Mouse (Mus musculus) left cerebral cortex, postnatal 10 days (tissue): ENCODE results near the gene Smad5. TPM values are rescaled to one million over a fixed set of nuclear protein-coding genes. Genes with fewer than 3 reads are reported as not detected.
A peak's percentile ranks its signal among the peaks of the same experiment; 100 is the strongest.

Experiments
- DNase-seq, 2 experiments: peaks; one replicate each; pipeline ENCODE4 v3.0.0; 2021 to 2022; ENCODE audit warnings: low spot score in 2 of 2, mixed read lengths in 1 of 2; ENCODE audit errors: extremely low spot score in 1 of 2
- intact Hi-C: fragments of 180-260 bp; cut with DNase I; formaldehyde crosslinking; loops from one replicate; pipeline ENCODE4 v1.15.1; 2025
- total RNA-seq, 2 experiments: library from RNA; stranded (reverse); gene quantifications; 2 replicates each; pipeline ENCODE4 v1.2.3; 2021

Smad5 gene
- total RNA-seq, 2 experiments from 2014 or later, result 22.3 to 23.0 TPM

- no peak for DNase-seq
- intact Hi-C loops, result no loop called here
Measured at GRCm38 (mm10) chr13:56697171-56697570, 5.6 kb upstream of the Smad5 start.

GRCm38 (mm10) chr13:56698391-56698790 is 4.4 kb upstream of the Smad5 start:
- intact Hi-C loops, result no loop called here

GRCm38 (mm10) chr13:56699370-56699769 is 3.4 kb upstream of the Smad5 start:
- intact Hi-C loops, result no loop called here

More at GRCm38 (mm10) chr13:56698391-56698790, 4.4 kb upstream of the Smad5 start:
- peak; percentile 52 to 82 for DNase-seq

GRCm38 (mm10) chr13:56700981-56701380 is 1.8 kb upstream of the Smad5 start:
- no peak for DNase-seq
- intact Hi-C loops, result no loop called here

More at GRCm38 (mm10) chr13:56699370-56699769, 3.4 kb upstream of the Smad5 start:
- DNase-seq, result no peak

- no peak for DNase-seq
- intact Hi-C loops, result no loop called here
Measured at GRCm38 (mm10) chr13:56701924-56702323, 886 bp upstream of the Smad5 start.

GRCm38 (mm10) chr13:56703222-56703870 is 536 bp downstream of the Smad5 start:
- intact Hi-C loops, result no loop called here

GRCm38 (mm10) chr13:56703871-56704321 is 1.1 kb downstream of the Smad5 start:
- intact Hi-C loops, result no loop called here
- DNase-seq, result no peak

More at GRCm38 (mm10) chr13:56703222-56703870, 536 bp downstream of the Smad5 start:
- DNase-seq, result peak; percentile 46 to 82

GRCm38 (mm10) chr13:56704596-56704995 is 1.8 kb downstream of the Smad5 start:
- DNase-seq, result no peak
- intact Hi-C loops, result no loop called here

- DNase-seq, result no peak
- intact Hi-C loops, result no loop called here
Measured at GRCm38 (mm10) chr13:56707111-56707510, 4.3 kb downstream of the Smad5 start.

- DNase-seq, result no peak
- intact Hi-C loops, result no loop called here
Measured at GRCm38 (mm10) chr13:56707606-56708005, 4.8 kb downstream of the Smad5 start.

GRCm38 (mm10) chr13:56710620-56711019 is 7.8 kb downstream of the Smad5 start:
- DNase-seq, result no peak
- intact Hi-C loops, result no loop called here

GRCm38 (mm10) chr13:56712221-56712620 is 9.4 kb downstream of the Smad5 start:
- no peak for DNase-seq
- intact Hi-C loops, result no loop called here

GRCm38 (mm10) chr13:56726551-56726950 is 23.7 kb downstream of the Smad5 start:
- intact Hi-C loops, result no loop called here
- DNase-seq, result peak in 1 of 2 experiments; percentile 27

GRCm38 (mm10) chr13:56729046-56729445 is 26.2 kb downstream of the Smad5 start:
- DNase-seq, result no peak
- intact Hi-C loops, result no loop called here

- intact Hi-C loops, result loop anchor here (10.0 kb wide), 1 partner anchor 180 kb away; no protein-coding TSS in a partner anchor
- DNase-seq, result no peak
Measured at GRCm38 (mm10) chr13:56734617-56735016, 31.8 kb downstream of the Smad5 start.

GRCm38 (mm10) chr13:56735212-56735875 is 32.5 kb downstream of the Smad5 start:
- peak; percentile 20 to 40 for DNase-seq
- intact Hi-C loops, result loop anchor here (10.0 kb wide), 1 partner anchor 181 kb away; no protein-coding TSS in a partner anchor

GRCm38 (mm10) chr13:56739556-56739955 is 36.7 kb downstream of the Smad5 start:
- no peak for DNase-seq
- intact Hi-C loops, result loop anchor here (10.0 kb wide), 1 partner anchor 185 kb away; no protein-coding TSS in a partner anchor

- DNase-seq, result no peak
- intact Hi-C loops, result no loop called here
Measured at GRCm38 (mm10) chr13:56740496-56740895, 37.7 kb downstream of the Smad5 start.

GRCm38 (mm10) chr13:56741691-56742090 is 38.9 kb downstream of the Smad5 start:
- intact Hi-C loops, result no loop called here
- no peak for DNase-seq

GRCm38 (mm10) chr13:56742325-56742901 is 39.6 kb downstream of the Smad5 start:
- intact Hi-C loops, result no loop called here
- DNase-seq, result no peak
